Mouse (Mus musculus) cerebellum, adult 18-20 months (tissue): Measurements from ENCODE around the gene Dst.

Experiments used
- DNase-seq, 2 experiments: peaks; one replicate each; pipeline ENCODE4 v3.0.0; 2021

Gene Dst

GRCm38 (mm10) chr1:33932196-33932595 lies 24.2 kb downstream of the Dst start:
- DNase-seq = peak in 1 of 2 experiments; percentile 45

- no peak for DNase-seq
These were observed 24.9 kb downstream of the Dst start for GRCm38 (mm10) chr1:33932845-33933499.

- no peak for DNase-seq
These were observed 27.9 kb downstream of the Dst start for GRCm38 (mm10) chr1:33935946-33936345.

GRCm38 (mm10) chr1:33939828-33940227 lies 31.8 kb downstream of the Dst start:
- no peak for DNase-seq

- DNase-seq = peak in 1 of 2 experiments; percentile 32
These were observed 32.4 kb downstream of the Dst start for GRCm38 (mm10) chr1:33940364-33940928.

GRCm38 (mm10) chr1:33942638-33943037 lies 34.6 kb downstream of the Dst start:
- DNase-seq = no peak

- DNase-seq = no peak
These were observed 35.9 kb downstream of the Dst start for GRCm38 (mm10) chr1:33943943-33944342.

GRCm38 (mm10) chr1:33944977-33945750 lies 37.1 kb downstream of the Dst start:
- peak in 1 of 2 experiments; percentile 59 for DNase-seq

- no peak for DNase-seq
These were observed 37.7 kb downstream of the Dst start for GRCm38 (mm10) chr1:33945756-33946155.

- DNase-seq = peak; percentile 86 to 89
These were observed 38.8 kb downstream of the Dst start for GRCm38 (mm10) chr1:33946601-33947395.

GRCm38 (mm10) chr1:33947838-33948237 lies 39.8 kb downstream of the Dst start:
- peak; percentile 57 to 61 for DNase-seq

GRCm38 (mm10) chr1:33948511-33948910 lies 40.5 kb downstream of the Dst start:
- no peak for DNase-seq

GRCm38 (mm10) chr1:33955626-33956025 lies 47.6 kb downstream of the Dst start:
- peak in 1 of 2 experiments; percentile 62 for DNase-seq

- peak in 1 of 2 experiments; percentile 1 for DNase-seq
These were observed 52.4 kb downstream of the Dst start for GRCm38 (mm10) chr1:33960439-33960838.

- DNase-seq = peak; percentile 74 to 79
These were observed 56.6 kb downstream of the Dst start for GRCm38 (mm10) chr1:33964643-33965042.

- DNase-seq = no peak
These were observed 57.8 kb downstream of the Dst start for GRCm38 (mm10) chr1:33965824-33966223.

- DNase-seq = peak; percentile 52 to 61
These were observed 58.3 kb downstream of the Dst start for GRCm38 (mm10) chr1:33966328-33966727.

GRCm38 (mm10) chr1:33967206-33967605 lies 59.2 kb downstream of the Dst start:
- DNase-seq = no peak

- no peak for DNase-seq
These were observed 61.9 kb downstream of the Dst start for GRCm38 (mm10) chr1:33969910-33970309.

GRCm38 (mm10) chr1:33974401-33974800 lies 66.4 kb downstream of the Dst start:
- DNase-seq = no peak

GRCm38 (mm10) chr1:33975333-33975732 lies 67.3 kb downstream of the Dst start:
- no peak for DNase-seq

GRCm38 (mm10) chr1:33977832-33978231 lies 69.8 kb downstream of the Dst start:
- DNase-seq = no peak

- peak; percentile 45 to 46 for DNase-seq
These were observed 72.4 kb downstream of the Dst start for GRCm38 (mm10) chr1:33980420-33980819.
